Mouse (Mus musculus) heart, adult 2 months (tissue): Measurements from ENCODE around the gene Nsun7.

Source experiments
- CTCF ChIP-seq: fragments of 200-600 bp; IDR thresholded peaks from 2 replicates; pipeline ENCODE4 v1.8.1; 2022; ENCODE audit warnings: antibody characterized with exemption, mild to moderate bottlenecking, moderate library complexity
- EP300 ChIP-seq: fragments of 200-500 bp; IDR thresholded peaks from 2 replicates; pipeline ENCODE4 v1.6.1; 2011; ENCODE audit warnings: low read depth, low read length, control low read depth; ENCODE audit not compliant: insufficient read depth
- POLR2A ChIP-seq: fragments of 200-500 bp; IDR thresholded peaks from 2 replicates; pipeline ENCODE4 v1.6.1; 2011; ENCODE audit warnings: mild to moderate bottlenecking, low read depth, low read length, control low read depth; ENCODE audit not compliant: insufficient read depth

GRCm38 (mm10) chr5:66245958-66246497 is 13.7 kb upstream of the Nsun7 start:
- TF ChIP-seq POLR2A: no peak
- TF ChIP-seq CTCF: no peak
- TF ChIP-seq EP300: no peak
